Mouse (Mus musculus): ENCODE measurements around the gene Ninl.

The Ninl gene

DNA sequence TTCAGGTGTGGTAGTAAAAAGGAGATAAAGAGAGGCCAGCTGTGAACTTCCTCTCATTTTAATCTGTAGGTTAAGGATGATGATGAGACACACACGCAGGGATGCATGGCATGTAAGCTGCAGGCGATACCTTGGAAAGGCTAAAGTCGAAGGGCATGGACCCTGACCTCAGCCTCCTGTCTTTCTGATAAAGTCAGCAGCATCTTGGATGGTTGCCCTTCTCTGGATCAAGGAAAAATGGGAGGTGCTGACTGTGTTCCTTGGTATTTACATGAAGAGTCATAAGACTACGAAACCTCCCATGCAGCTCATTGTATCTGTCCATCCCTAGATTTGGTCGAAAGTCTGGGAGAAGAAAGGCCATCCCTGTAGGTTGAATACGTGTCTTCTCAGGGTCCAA lies 138.8 kb downstream of the Ninl start:
- DNase-seq, result no peak

GRCm38 (mm10) chr2:150895691-150896252 lies 143.4 kb downstream of the Ninl start:
- DNase-seq, result no peak

- no peak for DNase-seq
Measured at GRCm38 (mm10) chr2:150894617-150895267, 144.4 kb downstream of the Ninl start.

DNA sequence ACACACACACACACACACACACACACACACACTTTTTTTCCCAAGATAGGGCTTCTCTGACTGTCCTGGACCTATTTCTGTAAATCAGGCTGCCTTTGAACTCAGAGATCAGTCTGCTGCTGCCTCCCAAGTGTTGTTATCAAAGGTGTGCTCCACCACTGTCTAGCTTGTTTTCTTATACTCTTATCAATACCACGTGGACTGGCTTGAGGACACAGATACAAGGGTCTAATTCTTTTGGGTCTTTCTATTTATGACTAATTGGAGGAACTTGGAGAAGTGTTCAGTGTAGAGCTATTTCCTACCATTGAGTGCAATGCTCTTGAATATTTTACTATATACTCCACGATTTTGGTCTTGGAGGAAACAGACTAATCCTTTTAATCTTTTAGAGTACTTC lies 151.8 kb downstream of the Ninl start:
- no peak for DNase-seq

DNA sequence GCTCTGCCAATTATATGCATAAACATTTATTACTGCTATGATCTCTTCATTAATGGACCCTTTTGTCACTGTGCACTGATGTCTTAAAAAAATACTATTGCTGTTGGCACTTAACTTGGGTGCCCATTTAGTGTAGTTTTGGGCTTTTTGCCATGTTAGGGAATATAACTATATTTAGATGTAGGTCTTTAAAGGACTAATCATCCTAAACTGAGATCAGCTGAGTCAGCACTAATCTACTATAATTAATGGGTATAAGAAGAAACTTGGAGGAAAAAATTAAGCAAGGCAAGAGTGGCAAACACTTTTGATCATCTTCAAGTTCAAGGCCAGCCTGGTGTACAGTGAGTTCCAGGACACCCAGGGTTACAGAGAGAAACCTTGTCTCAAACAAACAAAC lies 152.9 kb downstream of the Ninl start:
- DNase-seq, result no peak

DNA sequence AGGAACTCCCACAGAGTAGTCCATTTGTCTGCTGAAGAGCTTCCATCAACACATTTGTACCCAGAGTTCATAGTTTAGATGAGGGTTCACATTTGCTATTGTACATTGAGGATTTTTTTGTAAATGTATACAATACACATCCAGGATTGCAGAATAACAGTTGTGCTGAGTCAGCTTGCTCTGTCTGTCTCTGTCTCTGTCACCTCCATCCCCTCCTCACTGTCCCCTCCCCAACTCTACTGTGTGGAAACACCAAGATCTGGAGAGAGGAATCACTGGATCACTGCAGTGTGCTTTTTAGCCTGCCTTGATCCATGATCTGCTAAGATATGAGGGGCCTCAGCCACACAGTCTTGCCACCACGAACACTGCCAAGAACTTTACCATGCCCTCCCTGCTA lies 153.4 kb downstream of the Ninl start:
- DNase-seq, result no peak

GRCm38 (mm10) chr2:150884779-150885110 lies 154.4 kb downstream of the Ninl start:
- no peak for DNase-seq
